Mouse (Mus musculus): Measurements from ENCODE around the gene Tpp1.

DNA sequence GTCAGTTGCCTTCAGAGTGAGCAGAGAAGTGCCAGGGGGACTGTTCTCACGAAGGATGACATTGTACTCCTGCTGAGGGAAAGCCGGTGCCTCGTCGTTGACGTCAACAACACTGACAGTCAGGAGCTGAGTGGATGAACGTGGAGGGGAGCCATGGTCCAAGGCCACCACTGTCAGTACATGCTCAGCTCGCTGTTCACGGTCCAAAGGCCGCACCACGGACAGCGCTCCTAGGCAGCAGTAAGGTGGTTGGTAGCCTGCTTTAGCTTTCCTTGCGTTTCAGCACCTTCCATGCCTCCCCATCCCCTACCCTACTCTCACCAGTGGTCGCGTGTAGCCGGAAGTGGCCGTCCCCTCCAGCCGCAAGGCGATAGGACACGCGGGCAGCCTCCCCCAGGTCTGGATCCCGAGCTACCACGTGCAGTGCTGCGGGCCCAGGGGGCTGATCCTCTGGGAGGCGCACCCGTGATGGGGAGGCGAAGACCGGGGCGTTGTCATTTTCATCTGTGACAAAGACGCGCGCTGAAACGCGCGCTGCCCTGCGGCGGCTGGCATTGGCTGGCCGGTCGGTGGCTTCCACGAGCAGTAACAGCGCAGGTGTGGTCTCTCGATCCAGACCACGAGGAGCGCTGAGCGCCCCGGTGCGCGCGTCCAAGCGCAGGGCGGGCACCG lies 9.9 kb upstream of the Tpp1 start:
- TF ChIP-seq CTCF (IDR thresholded peaks at IDR 0.05) (no peak), POLR2A (IDR thresholded peaks at IDR 0.05; ENCODE audit: insufficient read depth, low read depth, low read length) (no peak), EP300 (IDR thresholded peaks at IDR 0.05; ENCODE audit: insufficient read depth, low read depth, low read length) (no peak)
